Mouse (Mus musculus) leukemia stem cell, adult 10-12 weeks (primary cell): Measurements from ENCODE around the gene Psmd8. TPM values are rescaled to one million over a fixed set of nuclear protein-coding genes. Genes with fewer than 3 reads are reported as not detected.

Source experiments
- polyA plus RNA-seq: library from polyadenylated mRNA; stranded (reverse); fragments of >175 nt; gene quantifications from 2 replicates; pipeline ENCODE4 v1.2.3, GENCODE M21; 2012; ENCODE audit warnings: low replicate concordance

Psmd8 gene
- 68.3 and 78.8 TPM in 2 replicates for polyA plus RNA-seq

GRCm38 (mm10) chr7:29180077-29180853 lies at the start of gene Psmd8:
Gene Psmd8, minus strand, starts transcription at chr7:29180701.

GRCm38 (mm10) chr7:29213675-29214082 lies 33.2 kb upstream of the Psmd8 start, which contains the start of gene Catsperg1:
Gene Catsperg1, minus strand, starts transcription at chr7:29214035.

GRCm38 (mm10) chr7:29170066-29170754 lies 10.3 kb downstream of the Psmd8 start, which contains the start of the genes Ggn and Spred3:
Gene Ggn, plus strand, starts transcription at chr7:29170210.
Gene Spred3, minus strand, starts transcription at chr7:29170411.

GRCm38 (mm10) chr7:29155838-29156782 lies 24.4 kb downstream of the Psmd8 start, which contains the start of gene Fam98c:
Gene Fam98c, minus strand, starts transcription at chr7:29156234.

GRCm38 (mm10) chr7:29134693-29135386 lies 45.7 kb downstream of the Psmd8 start, which contains the start of gene Rasgrp4:
Gene Rasgrp4, plus strand, starts transcription at chr7:29134851.

GRCm38 (mm10) chr7:29124970-29125369 lies 55.5 kb downstream of the Psmd8 start, which contains the start of gene Ryr1:
Gene Ryr1, minus strand, starts transcription at chr7:29125179.

Other genes starting within 250 kb of the Psmd8 start
- 469 and 673 TPM in 2 replicates for gene Actn4, start 218.4 kb downstream of the Psmd8 start, polyA plus RNA-seq
- gene Eif3k, start 198.8 kb downstream of the Psmd8 start, polyA plus RNA-seq, result 39.7 and 203 TPM in 2 replicates
- gene Map4k1, start 198.7 kb downstream of the Psmd8 start, polyA plus RNA-seq, result 71.5 and 127 TPM in 2 replicates
- gene Ryr1, start 55.5 kb downstream of the Psmd8 start, polyA plus RNA-seq, result 0.17 and 0.19 TPM in 2 replicates
- gene Rasgrp4, start 45.9 kb downstream of the Psmd8 start, polyA plus RNA-seq, result 4.1 and 5.1 TPM in 2 replicates
- 14.5 and 18.4 TPM in 2 replicates for gene Fam98c, start 24.5 kb downstream of the Psmd8 start, polyA plus RNA-seq
- 0.23 and 0.27 TPM in 2 replicates for gene Ggn, start 10.5 kb downstream of the Psmd8 start, polyA plus RNA-seq
- 0.86 and 0.90 TPM in 2 replicates for gene Spred3, start 10.3 kb downstream of the Psmd8 start, polyA plus RNA-seq
- gene Catsperg1, start 33.3 kb upstream of the Psmd8 start, polyA plus RNA-seq, result 0.18 TPM in 1 of 2 replicates, not detected in the other
- 3.2 and 4.6 TPM in 2 replicates for gene Kcnk6, start 51.8 kb upstream of the Psmd8 start, polyA plus RNA-seq
- 175 and 329 TPM in 2 replicates for gene Yif1b, start 57.6 kb upstream of the Psmd8 start, polyA plus RNA-seq
- 0.27 and 0.43 TPM in 2 replicates for gene 2200002D01Rik, start 67.8 kb upstream of the Psmd8 start, polyA plus RNA-seq
- 28.4 and 81.0 TPM in 2 replicates for gene Spint2, start 101.2 kb upstream of the Psmd8 start, polyA plus RNA-seq
- gene Ppp1r14a, start 108.6 kb upstream of the Psmd8 start, polyA plus RNA-seq, result 3.5 and 20.1 TPM in 2 replicates
- gene Dpf1, start 123.2 kb upstream of the Psmd8 start, polyA plus RNA-seq, result 42.7 and 46.6 TPM in 2 replicates